Mouse (Mus musculus) heart, adult 10 weeks (tissue): ENCODE results near the gene Dpp6. TPM values are rescaled to one million over a fixed set of nuclear protein-coding genes. Genes with fewer than 3 reads are reported as not detected.

Experiments used
- polyA plus RNA-seq: library from polyadenylated mRNA; stranded (reverse); fragments of 350-450 nt; fragmentation: Illumina TruSeq; extraction: RNeasy Lipid Tissue Mini Kit (QIAGEN cat#74804); gene quantifications from one replicate; pipeline ENCODE4 v1.2.3, GENCODE M21; 2014; ENCODE audit warnings: low read depth, low replicate concordance

Dpp6 gene
- 0.58 TPM for polyA plus RNA-seq

GRCm38 (mm10) chr5:26816975-26817941 is at the start of gene Dpp6:
Gene Dpp6, plus strand, starts transcription at chr5:26817203.

DNA sequence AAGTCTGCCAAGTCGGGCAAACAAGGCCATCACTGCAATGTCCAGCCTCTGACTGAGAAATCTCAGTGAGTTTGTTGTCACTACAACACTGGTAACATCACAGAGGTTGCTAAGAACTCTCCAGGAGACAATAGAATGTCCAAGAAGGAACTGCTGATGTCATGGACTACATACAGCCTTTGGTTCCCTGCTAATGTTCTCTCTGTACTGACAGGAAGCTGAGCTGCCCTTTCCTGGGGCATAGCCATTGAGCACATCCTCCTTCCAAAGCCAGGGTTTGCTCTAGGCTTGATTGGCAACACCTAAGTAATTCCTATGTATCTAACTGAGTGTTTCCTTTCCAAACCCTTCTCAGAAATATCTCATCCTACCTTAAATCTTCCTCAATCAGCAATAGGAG is 684.3 kb downstream of the Dpp6 start, which contains the start of gene Speer4b:
Gene Speer4b, minus strand, starts transcription at position 101 of the 400 bp plus-strand sequence.

